In genomic region chr6:22395207-22395606, GRCm38 (mm10) we compare ENCODE assay signal across 20 mouse cellular contexts. TPM values are rescaled to one million over a fixed set of nuclear protein-coding genes. Genes with fewer than 3 reads are reported as not detected.
DNase-seq lines count a peak whose midpoint lies in the region; ATAC-seq and TF ChIP-seq lines count a peak whose summit lies in the region.
"Had no signal": no experiment of that assay in that cellular context is flagged by ENCODE, and none has a peak within 500 bp of the region (broad histone marks: within the 10 kb centered on the region; RNA-seq: fewer than 3 reads in every experiment).

No protein-coding gene starts in this region.

- H3K9ac ChIP-seq in forebrain, embryonic 16.5 days (replicated peaks; ENCODE audit: low read depth, low read length): no peak overlapping the region
- no peak overlapping the region for H3K9ac ChIP-seq in forebrain, embryonic 13.5 days
- no peak overlapping the region for H3K9ac ChIP-seq in heart, embryonic 11.5 days (ENCODE audit: low read depth, low read length)
- H3K9ac ChIP-seq in CH12.LX (ENCODE audit: insufficient read depth, low read depth): no peak overlapping the region
- H3K9ac ChIP-seq: embryonic facial prominence, embryonic 12.5 days; forebrain, embryonic 12.5 days had no signal

- dilution Hi-C loops in CH12.LX (cut with MboI; ENCODE audit: extremely low pct_ligation_motif_present, extremely low pct_unique_long_range_greater_than_20kb, low sequenced_read_pairs): no loop called here

- no peaks in the 10 kb centered on the region for H3K27me3 ChIP-seq in forebrain, embryonic 16.5 days (replicated peaks; ENCODE audit: control insufficient read depth, insufficient read depth, low read length)
- no peaks in the 10 kb centered on the region for H3K27me3 ChIP-seq in forebrain, embryonic 13.5 days
- no peaks in the 10 kb centered on the region for H3K27me3 ChIP-seq in heart, embryonic 11.5 days (ENCODE audit: control insufficient read depth, insufficient read depth, low read length)
- no peaks in the 10 kb centered on the region for H3K27me3 ChIP-seq in CH12.LX (replicated peaks)
- H3K27me3 ChIP-seq: embryonic facial prominence, embryonic 12.5 days; forebrain, embryonic 12.5 days; Patski had no signal

- TF ChIP-seq POLR2A in CH12.LX (IDR thresholded peaks at IDR 0.05; ENCODE audit: low read depth, low read length): no peak

- no peak for TF ChIP-seq RAD21 in CH12.LX (IDR thresholded peaks at IDR 0.05; ENCODE audit: low read depth, low read length)

- no peak overlapping the region for H3K27ac ChIP-seq in forebrain, embryonic 16.5 days (ENCODE audit: low read length)
- no peak overlapping the region for H3K27ac ChIP-seq in forebrain, embryonic 13.5 days
- H3K27ac ChIP-seq in heart, embryonic 11.5 days (ENCODE audit: low read depth, low read length): no peak overlapping the region
- no peak overlapping the region for H3K27ac ChIP-seq in CH12.LX (ENCODE audit: insufficient read depth, low read depth)
- H3K27ac ChIP-seq: embryonic facial prominence, embryonic 10.5 days; embryonic facial prominence, embryonic 12.5 days; forebrain, embryonic 12.5 days had no signal

- peak; percentile 39 for DNase-seq in heart, adult 11 months
- no peak for DNase-seq in CH12.LX (ENCODE audit: extremely low read depth)
- no peak for DNase-seq in urinary bladder, postnatal 14 days (ENCODE audit: low spot score)
- DNase-seq: adrenal gland, adult 8-10 months; adrenal gland, postnatal 14 days; adrenal gland, postnatal 36 days; cerebellum, adult 11-12 months; cerebellum, adult 2 months; cerebellum, adult 9-10 months; cerebellum, postnatal 10 days; cerebellum, postnatal 25 days had no signal

- H3K4me1 ChIP-seq in forebrain, embryonic 16.5 days (replicated peaks; ENCODE audit: control insufficient read depth, insufficient read depth, low read length): peaks cover 5% of the 10 kb centered on the region; the same call in 1 of the 2 replicates
- peaks cover 4% of the 10 kb centered on the region; the same call in 1 of the 2 replicates for H3K4me1 ChIP-seq in forebrain, embryonic 13.5 days
- no peaks in the 10 kb centered on the region for H3K4me1 ChIP-seq in heart, embryonic 11.5 days (ENCODE audit: control insufficient read depth, insufficient read depth, low read length)
- peaks cover 0 to 14% of the 10 kb centered on the region in 2 experiments; a peak in 2 of 4 replicates for H3K4me1 ChIP-seq in CH12.LX (ENCODE audit: control insufficient read depth in 1 of 2, insufficient read depth in 2 of 2)
- H3K4me1 ChIP-seq: embryonic facial prominence, embryonic 12.5 days; forebrain, embryonic 12.5 days had no signal

- ATAC-seq in forebrain, embryonic 16.5 days: peak; percentile 68
- ATAC-seq in forebrain, embryonic 13.5 days: no peak; the same call in 1 of the 2 replicates
- no peak for ATAC-seq in heart, embryonic 11.5 days (replicated peaks; ENCODE audit: insufficient number of reproducible peaks, low FRiP score, low TSS enrichment)
- ATAC-seq: activated CD4-positive, CD25-positive, alpha-beta regulatory T cell, adult 4 months; Patski had no signal

- in situ Hi-C loops in CH12.LX (cut with MboI; ENCODE audit: low pct_ligation_motif_present, low pct_unique_long_range_greater_than_20kb, low sequenced_read_pairs): no loop called here

- no peak overlapping the region for H3K4me3 ChIP-seq in forebrain, embryonic 16.5 days (replicated peaks; ENCODE audit: low read length)
- H3K4me3 ChIP-seq in forebrain, embryonic 13.5 days: no peak overlapping the region
- H3K4me3 ChIP-seq in heart, embryonic 11.5 days (ENCODE audit: low read depth, low read length): no peak overlapping the region
- H3K4me3 ChIP-seq in CH12.LX (replicated peaks in 1 of 3; ENCODE audit: low read depth in 2 of 3, low read length in 2 of 3, poor library complexity in 1 of 3): no peak overlapping the region
- H3K4me3 ChIP-seq: embryonic facial prominence, embryonic 10.5 days; embryonic facial prominence, embryonic 12.5 days; forebrain, embryonic 12.5 days had no signal

- H3K79me2 ChIP-seq in CH12.LX (replicated peaks; ENCODE audit: control insufficient read depth, extremely low read depth, insufficient read depth, poor library complexity, severe bottlenecking): no peaks in the 10 kb centered on the region

- H3K4me2 ChIP-seq in forebrain, embryonic 16.5 days (ENCODE audit: low read length): no peak overlapping the region
- H3K4me2 ChIP-seq in forebrain, embryonic 13.5 days: no peak overlapping the region
- H3K4me2 ChIP-seq in heart, embryonic 11.5 days: no peak overlapping the region
- H3K4me2 ChIP-seq in CH12.LX (ENCODE audit: insufficient read depth, low read depth, poor library complexity, severe bottlenecking): no peak overlapping the region
- H3K4me2 ChIP-seq: embryonic facial prominence, embryonic 12.5 days; forebrain, embryonic 12.5 days had no signal

- no peaks in the 10 kb centered on the region for H3K36me3 ChIP-seq in forebrain, embryonic 16.5 days (ENCODE audit: control insufficient read depth, insufficient read depth)
- no peaks in the 10 kb centered on the region for H3K36me3 ChIP-seq in forebrain, embryonic 13.5 days (ENCODE audit: poor library complexity, severe bottlenecking)
- no peaks in the 10 kb centered on the region for H3K36me3 ChIP-seq in heart, embryonic 11.5 days (ENCODE audit: control insufficient read depth, insufficient read depth, low read length)
- peaks cover 4 to 10% of the 10 kb centered on the region in 2 experiments for H3K36me3 ChIP-seq in CH12.LX (replicated peaks in 1 of 2; ENCODE audit: control insufficient read depth in 1 of 2, insufficient read depth in 1 of 2, low read length in 1 of 2)
- H3K36me3 ChIP-seq: embryonic facial prominence, embryonic 10.5 days; embryonic facial prominence, embryonic 12.5 days; forebrain, embryonic 12.5 days; G1E had no signal

- no peak for TF ChIP-seq EP300 in CH12.LX (IDR thresholded peaks at IDR 0.05; ENCODE audit: low read length)

- no peaks in the 10 kb centered on the region for H3K9me3 ChIP-seq in forebrain, embryonic 16.5 days (ENCODE audit: control insufficient read depth, low read length)
- no peaks in the 10 kb centered on the region for H3K9me3 ChIP-seq in forebrain, embryonic 13.5 days (replicated peaks)
- no peaks in the 10 kb centered on the region for H3K9me3 ChIP-seq in heart, embryonic 11.5 days (replicated peaks; ENCODE audit: control insufficient read depth, low read length)
- H3K9me3 ChIP-seq in CH12.LX (replicated peaks; ENCODE audit: low read length): no peaks in the 10 kb centered on the region
- H3K9me3 ChIP-seq: embryonic facial prominence, embryonic 10.5 days; embryonic facial prominence, embryonic 12.5 days; forebrain, embryonic 12.5 days; G1E had no signal

- 46% methylated on average over 3 of the region's 3 CpGs for WGBS in forebrain, embryonic 16.5 days
- 77% methylated on average over 3 of the region's 3 CpGs for WGBS in forebrain, embryonic 13.5 days
- WGBS in heart, embryonic 11.5 days (ENCODE audit: insufficient replicate concordance): 47% methylated on average over 3 of the region's 3 CpGs

- TF ChIP-seq CTCF in CH12.LX (conservative IDR thresholded peaks at IDR 0.05 in 1 of 2, IDR thresholded peaks at IDR 0.05 in 1 of 2; ENCODE audit: low read depth in 2 of 2, low read length in 2 of 2): no peak

TF ChIP-seq in CH12.LX, 34 proteins besides CTCF, POLR2A, EP300 and RAD21:
- TF ChIP-seq IRF4 (IDR thresholded peaks at IDR 0.05; ENCODE audit: low read depth, low read length): 0 out of 2 replicates have a peak, but pooled peaks have one; percentile 12
- no peak for TF ChIP-seq KAT2A (IDR thresholded peaks at IDR 0.05; ENCODE audit: insufficient replicate concordance, low read length)
- TF ChIP-seq USF2 (conservative IDR thresholded peaks at IDR 0.05; ENCODE audit: low read depth, low read length): no peak

RNA-seq across cellular contexts. Expression of gene Fam3c, which starts 39.2 kb away (rescaled TPM):
- polyA plus RNA-seq in forebrain, embryonic 16.5 days (2015; fragmentation: Nextera tagmentation; extraction: Ambion mirVana): 69.0 and 71.9 TPM in 2 replicates
- 32.9 and 33.0 TPM in 2 replicates for polyA plus RNA-seq in forebrain, embryonic 13.5 days (2015; fragmentation: Nextera tagmentation; extraction: Ambion mirVana)
- polyA plus RNA-seq in heart, embryonic 11.5 days (2014; fragmentation: Nextera tagmentation; extraction: Ambion mirVana): 47.9 and 58.6 TPM in 2 replicates
- total RNA-seq in CH12.LX (2012; rRNA removed) (95.9 and 121 TPM in 2 replicates), CH12.LX (2014; rRNA removed) (61.9 and 68.4 TPM in 2 replicates)
- 155 and 169 TPM in 2 replicates for polyA plus RNA-seq in CH12.LX (2012; ENCODE audit: insufficient read length, low read depth)
